Mouse (Mus musculus) embryonic fibroblast, embryonic 13.5 days (primary cell): ENCODE measurements around the gene Lrfn2.

Experiments
- CTCF ChIP-seq: IDR thresholded peaks from 2 replicates; pipeline ENCODE4 v1.5.1; 2011; ENCODE audit warnings: mild to moderate bottlenecking, control low read depth, low read length, moderate library complexity, borderline replicate concordance; ENCODE audit not compliant: insufficient read depth
- POLR2A ChIP-seq: IDR thresholded peaks from 2 replicates; pipeline ENCODE4 v1.6.1; 2011; ENCODE audit warnings: low read depth, mild to moderate bottlenecking, control low read depth, low read length, moderate library complexity

GRCm38 (mm10) chr17:49013876-49014600 is 81.9 kb downstream of the Lrfn2 start:
- TF ChIP-seq POLR2A (no peak), CTCF (no peak)
